Comparison of ENCODE assay signal across 8 mouse cellular contexts in genomic region chr19:8930117-8930516, GRCm38 (mm10). TPM values are rescaled to one million over a fixed set of nuclear protein-coding genes. Genes with fewer than 3 reads are reported as not detected.
DNase-seq lines count a peak whose midpoint lies in the region; ATAC-seq and TF ChIP-seq lines count a peak whose summit lies in the region.

No protein-coding gene starts in this region.

- no peaks in the 10 kb centered on the region for H3K27me3 ChIP-seq in heart, embryonic 10.5 days (ENCODE audit: insufficient read depth, poor library complexity, severe bottlenecking)
- no peaks in the 10 kb centered on the region for H3K27me3 ChIP-seq in liver, embryonic 12.5 days (replicated peaks)

- WGBS in heart, embryonic 10.5 days: 11% methylated on average over 11 of the region's 11 CpGs
- 8% methylated on average over 11 of the region's 11 CpGs for WGBS in liver, embryonic 12.5 days (ENCODE audit: insufficient replicate concordance)

- peak overlapping the region; percentile 96 for H3K4me2 ChIP-seq in liver, embryonic 12.5 days

- no peaks in the 10 kb centered on the region for H3K9me3 ChIP-seq in heart, embryonic 10.5 days
- no peaks in the 10 kb centered on the region for H3K9me3 ChIP-seq in liver, embryonic 12.5 days (replicated peaks)

- peaks cover 60% of the 10 kb centered on the region for H3K36me3 ChIP-seq in heart, embryonic 10.5 days
- H3K36me3 ChIP-seq in liver, embryonic 12.5 days: peaks cover 61% of the 10 kb centered on the region

- ATAC-seq in liver, embryonic 12.5 days: no peak

- H3K4me1 ChIP-seq in heart, embryonic 10.5 days: peaks cover 18% of the 10 kb centered on the region
- peaks cover 3% of the 10 kb centered on the region; the same call in 1 of the 2 replicates for H3K4me1 ChIP-seq in embryonic fibroblast, embryonic 13.5 days (ENCODE audit: control insufficient read depth, insufficient read depth, low read length)
- peaks cover 50% of the 10 kb centered on the region for H3K4me1 ChIP-seq in liver, embryonic 12.5 days

- no peak for TF ChIP-seq POLR2A in embryonic fibroblast, embryonic 13.5 days (IDR thresholded peaks at IDR 0.05; ENCODE audit: low read depth, low read length)

- intact Hi-C loops in heart, postnatal 36 days (cut with DNase I): no loop called here

- TF ChIP-seq CTCF in embryonic fibroblast, embryonic 13.5 days (IDR thresholded peaks at IDR 0.05; ENCODE audit: borderline replicate concordance, insufficient read depth, low read length): no peak

- peak overlapping the region; percentile 83 for H3K9ac ChIP-seq in liver, embryonic 12.5 days

- DNase-seq in heart, embryonic 10.5 days (ENCODE audit: low spot score): no peak
- no peak for DNase-seq in heart, postnatal 36 days
- peak; percentile 41 for DNase-seq in 416B (ENCODE audit: low read depth)
- no peak for DNase-seq in urinary bladder, adult 18-20 months (ENCODE audit: low spot score in 2 of 2)
- no peak for DNase-seq in cerebellum, postnatal 25 days
- DNase-seq in cerebellum, postnatal 10 days: no peak

- H3K27ac ChIP-seq in heart, embryonic 10.5 days: peak overlapping the region; percentile 92
- no peak overlapping the region for H3K27ac ChIP-seq in embryonic fibroblast, embryonic 13.5 days (ENCODE audit: insufficient read depth, low read length)
- H3K27ac ChIP-seq in liver, embryonic 12.5 days: peak overlapping the region; percentile 92

- H3K4me3 ChIP-seq in heart, embryonic 10.5 days: peak overlapping the region; percentile 82
- peak overlapping the region; percentile 84 for H3K4me3 ChIP-seq in embryonic fibroblast, embryonic 13.5 days (ENCODE audit: insufficient read depth, low read length)
- peak overlapping the region; percentile 81 for H3K4me3 ChIP-seq in liver, embryonic 12.5 days

RNA-seq across cellular contexts. Expression of gene Eml3, which starts 0.8 kb away (rescaled TPM):
- 17.4 and 24.4 TPM in 2 replicates for polyA plus RNA-seq in heart, embryonic 10.5 days (2016; fragmentation: Nextera tagmentation; extraction: Ambion mirVana)
- 10 to 100 TPM in 1 of 2 experiments, 1 to 10 TPM in 1; 9.5 to 11.0 TPM for total RNA-seq in heart, postnatal 36 days (2021)
- polyA plus RNA-seq in embryonic fibroblast, embryonic 13.5 days (2011; ENCODE audit: insufficient read length, low read depth, missing spikeins): 26.2 and 28.2 TPM in 2 replicates
- polyA plus RNA-seq in liver, embryonic 12.5 days (2016; fragmentation: Nextera tagmentation; extraction: Ambion mirVana): 21.3 and 23.0 TPM in 2 replicates

RNA-seq across cellular contexts. Expression of gene Rom1, which starts 1.0 kb away (rescaled TPM):
- 3.2 and 5.2 TPM in 2 replicates for polyA plus RNA-seq in heart, embryonic 10.5 days (2016; fragmentation: Nextera tagmentation; extraction: Ambion mirVana)
- 10 to 100 TPM; 19.8 to 30.2 TPM for total RNA-seq in heart, postnatal 36 days (2021)
- 2.7 and 3.5 TPM in 2 replicates for polyA plus RNA-seq in embryonic fibroblast, embryonic 13.5 days (2011; ENCODE audit: insufficient read length, low read depth, missing spikeins)
- 3.0 and 3.4 TPM in 2 replicates for polyA plus RNA-seq in liver, embryonic 12.5 days (2016; fragmentation: Nextera tagmentation; extraction: Ambion mirVana)

RNA-seq across cellular contexts. Expression of gene B3gat3, which starts 9.9 kb away (rescaled TPM):
- 52.0 and 57.9 TPM in 2 replicates for polyA plus RNA-seq in heart, embryonic 10.5 days (2016; fragmentation: Nextera tagmentation; extraction: Ambion mirVana)
- total RNA-seq in heart, postnatal 36 days (2021): 10 to 100 TPM; 34.5 to 37.6 TPM
- polyA plus RNA-seq in embryonic fibroblast, embryonic 13.5 days (2011; ENCODE audit: insufficient read length, low read depth, missing spikeins): 26.7 and 28.9 TPM in 2 replicates
- 28.4 and 31.7 TPM in 2 replicates for polyA plus RNA-seq in liver, embryonic 12.5 days (2016; fragmentation: Nextera tagmentation; extraction: Ambion mirVana)

RNA-seq across cellular contexts. Expression of gene Mta2, which starts 11.6 kb away (rescaled TPM):
- polyA plus RNA-seq in heart, embryonic 10.5 days (2016; fragmentation: Nextera tagmentation; extraction: Ambion mirVana): 113 and 140 TPM in 2 replicates
- 10 to 100 TPM; 33.2 to 38.5 TPM for total RNA-seq in heart, postnatal 36 days (2021)
- 101 and 102 TPM in 2 replicates for polyA plus RNA-seq in embryonic fibroblast, embryonic 13.5 days (2011; ENCODE audit: insufficient read length, low read depth, missing spikeins)
- polyA plus RNA-seq in liver, embryonic 12.5 days (2016; fragmentation: Nextera tagmentation; extraction: Ambion mirVana): 138 and 140 TPM in 2 replicates

RNA-seq across cellular contexts. Expression of gene Tut1, which starts 23.5 kb away (rescaled TPM):
- polyA plus RNA-seq in heart, embryonic 10.5 days (2016; fragmentation: Nextera tagmentation; extraction: Ambion mirVana): 25.7 and 32.8 TPM in 2 replicates
- total RNA-seq in heart, postnatal 36 days (2021): 1 to 10 TPM; 8.1 to 8.9 TPM
- 16.8 and 19.7 TPM in 2 replicates for polyA plus RNA-seq in embryonic fibroblast, embryonic 13.5 days (2011; ENCODE audit: insufficient read length, low read depth, missing spikeins)
- 26.0 and 27.7 TPM in 2 replicates for polyA plus RNA-seq in liver, embryonic 12.5 days (2016; fragmentation: Nextera tagmentation; extraction: Ambion mirVana)
